Mouse (Mus musculus) heart, adult 2 months (tissue): ENCODE data around the gene Ezh1.

Experiments
- CTCF ChIP-seq: fragments of 200-600 bp; IDR thresholded peaks from 2 replicates; pipeline ENCODE4 v1.8.1; 2022; ENCODE audit warnings: antibody characterized with exemption, mild to moderate bottlenecking, moderate library complexity
- POLR2A ChIP-seq: fragments of 200-500 bp; IDR thresholded peaks from 2 replicates; pipeline ENCODE4 v1.6.1; 2011; ENCODE audit warnings: mild to moderate bottlenecking, low read depth, low read length, control low read depth; ENCODE audit not compliant: insufficient read depth

- TF ChIP-seq CTCF (no peak), POLR2A (no peak; the same call in 1 of the 2 replicates)
Measured at GRCm38 (mm10) chr11:101155728-101156371, 70.4 kb downstream of the Ezh1 start, which contains the start of gene Tubg2.
